Mouse (Mus musculus): ENCODE data around the gene Syap1.
"Not testable (repeated sequence)": the region's sequence is repeated elsewhere in the genome, so short reads cannot be mapped to it uniquely, and the experiment has no call there.

Gene Syap1

DNA sequence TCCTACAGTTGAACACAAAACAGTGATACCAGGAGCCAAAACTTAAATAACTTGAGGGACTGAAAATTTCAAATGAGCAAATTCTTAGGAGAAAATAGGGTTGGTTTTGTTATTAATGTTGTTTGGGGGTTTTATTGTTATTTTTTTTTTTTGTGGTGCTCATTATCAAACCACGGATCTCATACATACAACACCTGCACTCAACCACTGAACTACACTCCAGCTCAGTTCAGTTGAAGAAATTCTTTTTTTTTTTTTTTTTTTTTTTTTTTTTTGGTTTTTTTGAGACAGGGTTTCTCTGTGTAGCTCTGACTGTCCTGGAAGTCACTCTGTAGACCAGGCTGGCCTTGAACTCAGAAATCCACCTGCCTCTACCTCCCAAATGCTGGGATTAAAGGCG lies 57.9 kb downstream of the Syap1 start:
- ATAC-seq (ENCODE audit: low TSS enrichment), result not testable (repeated sequence)

DNA sequence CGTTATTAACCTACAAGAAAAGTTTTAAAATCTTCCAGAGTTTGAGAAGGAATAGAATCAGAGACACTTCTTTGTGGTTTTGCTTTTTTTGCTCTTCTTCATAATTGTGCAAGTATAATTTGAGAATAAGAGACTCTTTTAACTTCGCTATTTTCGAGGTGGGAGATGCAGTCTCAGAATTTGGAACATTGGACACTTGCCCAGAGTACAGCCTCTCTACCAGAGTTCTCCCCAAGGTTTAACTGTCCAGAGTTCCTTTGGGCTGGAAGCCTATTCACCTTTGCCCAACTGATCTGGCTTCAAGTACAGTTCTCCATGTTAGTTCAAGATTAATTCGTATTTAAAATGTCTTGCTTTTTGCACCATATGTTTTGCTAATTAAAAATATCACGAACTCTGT lies 58.5 kb downstream of the Syap1 start:
- peak; percentile 0; the same call in 1 of the 2 replicates for ATAC-seq (ENCODE audit: low TSS enrichment)

- peak; percentile 99 for ATAC-seq (ENCODE audit: low TSS enrichment)
Measured at GRCm38 (mm10) chrX:162829203-162829708, 59.0 kb downstream of the Syap1 start, which contains the start of gene Txlng. Txlng (minus strand) TSS chrX:162829454.

- ATAC-seq (ENCODE audit: low TSS enrichment), result no peak; the same call in 1 of the 2 replicates
Measured at GRCm38 (mm10) chrX:162828783-162829182, 59.5 kb downstream of the Syap1 start.

DNA sequence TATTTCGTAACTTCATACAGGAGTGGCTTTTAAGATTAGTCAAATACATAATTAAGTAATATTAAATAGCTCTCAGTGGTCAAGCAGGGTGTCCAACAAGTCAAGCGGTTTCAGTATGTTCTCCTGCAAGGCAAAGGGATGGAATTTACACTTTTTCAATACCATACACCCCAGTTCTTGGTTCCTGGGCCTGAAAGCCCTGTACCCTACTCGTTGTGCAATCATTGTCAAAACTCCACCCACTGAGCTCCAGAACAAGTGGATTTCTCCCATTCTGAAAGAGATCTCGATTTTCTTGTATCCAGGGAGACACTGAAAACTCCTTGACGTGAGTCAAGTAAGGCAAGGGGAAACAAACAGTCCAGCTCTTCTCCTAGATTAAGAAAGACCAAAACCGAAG lies 60.2 kb downstream of the Syap1 start:
- ATAC-seq (ENCODE audit: low TSS enrichment), result no peak

Measured in frontal cortex, adult (tissue).